Mouse (Mus musculus) CH12.LX (cell line): Measurements from ENCODE around the gene Aldh8a1. TPM values are rescaled to one million over a fixed set of nuclear protein-coding genes. Genes with fewer than 3 reads are reported as not detected.
A peak's percentile ranks its signal among the peaks of the same experiment; 100 is the strongest.

Experiments
- DNase-seq: peaks from one replicate; pipeline ENCODE4 v3.0.0-alpha.2; 2013; ENCODE audit errors: extremely low read depth
- H3K27ac ChIP-seq: 2 replicates; pipeline ENCODE4 v1.5.1; 2012; ENCODE audit warnings: low read depth, mild to moderate bottlenecking, control low read depth, moderate library complexity; ENCODE audit not compliant: insufficient read depth
- H3K27me3 ChIP-seq: replicated peaks from 2 replicates; pipeline ENCODE3; 2012; ENCODE audit warnings: inconsistent platforms
- H3K36me3 ChIP-seq, 2 experiments: replicated peaks in 1 of 2; 2 replicates each; pipeline versions ENCODE3 to v1.6.1; 2012; ENCODE audit warnings: inconsistent platforms in 1 of 2, low read length in 1 of 2, mild to moderate bottlenecking in 1 of 2, mixed read lengths in 1 of 2, moderate library complexity in 1 of 2; ENCODE audit not compliant: control insufficient read depth in 1 of 2, insufficient read depth in 1 of 2
- H3K4me1 ChIP-seq, 2 experiments: 2 replicates each; pipeline ENCODE4 v1.6.1; 2012; ENCODE audit warnings: inconsistent platforms in 1 of 2, moderate library complexity in 1 of 2; ENCODE audit not compliant: insufficient read depth in 2 of 2, control insufficient read depth in 1 of 2
- H3K4me2 ChIP-seq: 2 replicates; pipeline ENCODE4 v1.6.1; 2012; ENCODE audit warnings: low read depth, mild to moderate bottlenecking, control low read depth; ENCODE audit not compliant: poor library complexity, insufficient read depth, severe bottlenecking
- H3K4me3 ChIP-seq, 3 experiments: fragments of 150-350 bp in 1 of 3; sonication (generic) in 1 of 3; replicated peaks in 1 of 3; 2 replicates each; pipeline versions ENCODE3 to v1.5.1; 2011 to 2012; ENCODE audit warnings: low read depth in 2 of 3, low read length in 2 of 3, mild to moderate bottlenecking in 2 of 3, moderate library complexity in 2 of 3, control low read depth in 1 of 3, improper control_type of control experiment in 1 of 3, inconsistent platforms in 1 of 3, mixed read lengths in 1 of 3; ENCODE audit not compliant: poor library complexity in 1 of 3
- H3K79me2 ChIP-seq: replicated peaks from 2 replicates; pipeline ENCODE4 v1.6.1; 2012; ENCODE audit warnings: mild to moderate bottlenecking, moderate library complexity; ENCODE audit not compliant: control insufficient read depth, poor library complexity, insufficient read depth, severe bottlenecking; ENCODE audit errors: extremely low read depth
- H3K9ac ChIP-seq: 2 replicates; pipeline ENCODE4 v1.6.1; 2012; ENCODE audit warnings: low read depth, mild to moderate bottlenecking, control low read depth, moderate library complexity; ENCODE audit not compliant: insufficient read depth
- H3K9me3 ChIP-seq: replicated peaks from 2 replicates; pipeline ENCODE3; 2012; ENCODE audit warnings: low read length, inconsistent platforms, mixed read lengths
- BHLHE40 ChIP-seq: IDR thresholded peaks from 2 replicates; pipeline ENCODE4 v1.6.1; 2011; ENCODE audit warnings: mild to moderate bottlenecking, low read depth, low read length, improper control_type of control experiment
- CHD2 ChIP-seq: IDR thresholded peaks from 2 replicates; pipeline ENCODE4 v1.6.1; 2011; ENCODE audit warnings: low read length, improper control_type of control experiment
- E2F4 ChIP-seq: IDR thresholded peaks from 2 replicates; pipeline ENCODE4 v1.6.1; 2011; ENCODE audit warnings: low read depth, low read length, improper control_type of control experiment; ENCODE audit not compliant: insufficient replicate concordance
- EP300 ChIP-seq: IDR thresholded peaks from 2 replicates; pipeline ENCODE4 v1.6.1; 2011; ENCODE audit warnings: low read length, improper control_type of control experiment
- GABPA ChIP-seq: IDR thresholded peaks from 2 replicates; pipeline ENCODE4 v1.6.1; 2012; ENCODE audit warnings: low read depth, low read length, improper control_type of control experiment, inconsistent platforms; ENCODE audit not compliant: insufficient replicate concordance
- IRF4 ChIP-seq: IDR thresholded peaks from 2 replicates; pipeline ENCODE4 v1.6.1; 2014; ENCODE audit warnings: low read depth, mild to moderate bottlenecking, inconsistent platforms, low read length, improper control_type of control experiment
- MAX ChIP-seq: IDR thresholded peaks from 2 replicates; pipeline ENCODE4 v1.6.1; 2011; ENCODE audit warnings: low read length, improper control_type of control experiment
- MAZ ChIP-seq: IDR thresholded peaks from 2 replicates; pipeline ENCODE4 v1.6.1; 2012; ENCODE audit warnings: low read depth, mild to moderate bottlenecking, inconsistent platforms, low read length, improper control_type of control experiment, moderate library complexity
- MEF2A ChIP-seq: IDR thresholded peaks from 2 replicates; pipeline ENCODE4 v1.6.1; 2014; ENCODE audit warnings: low read depth, mild to moderate bottlenecking, inconsistent platforms, low read length, improper control_type of control experiment, borderline replicate concordance
- NELFE ChIP-seq: IDR thresholded peaks from 2 replicates; pipeline ENCODE4 v1.6.1; 2011; ENCODE audit warnings: low read depth, low read length, improper control_type of control experiment
- NRF1 ChIP-seq: IDR thresholded peaks from 2 replicates; pipeline ENCODE4 v1.6.1; 2014; ENCODE audit warnings: low read depth, mild to moderate bottlenecking, inconsistent platforms, low read length, improper control_type of control experiment, moderate library complexity
- TCF12 ChIP-seq: IDR thresholded peaks from 2 replicates; pipeline ENCODE4 v1.6.1; 2014; ENCODE audit warnings: low read depth, mild to moderate bottlenecking, inconsistent platforms, low read length, improper control_type of control experiment
- USF1 ChIP-seq: IDR thresholded peaks from 2 replicates; pipeline ENCODE4 v1.6.1; 2014; ENCODE audit warnings: low read depth, mild to moderate bottlenecking, inconsistent platforms, low read length, improper control_type of control experiment
- ZC3H11A ChIP-seq: IDR thresholded peaks from 2 replicates; pipeline ENCODE4 v1.6.1; 2012; ENCODE audit warnings: low read depth, mild to moderate bottlenecking, inconsistent platforms, low read length, improper control_type of control experiment
- ZKSCAN1 ChIP-seq: IDR thresholded peaks from 2 replicates; pipeline ENCODE4 v1.6.1; 2012; ENCODE audit warnings: low read depth, inconsistent platforms, low read length, improper control_type of control experiment, borderline replicate concordance
- ZMIZ1 ChIP-seq: IDR thresholded peaks from 2 replicates; pipeline ENCODE4 v1.6.1; 2012; ENCODE audit warnings: low read depth, mild to moderate bottlenecking, inconsistent platforms, low read length, improper control_type of control experiment
- ZNF384 ChIP-seq: IDR thresholded peaks from 2 replicates; pipeline ENCODE4 v1.6.1; 2012; ENCODE audit warnings: low read depth, low read length, improper control_type of control experiment, inconsistent platforms
- dilution Hi-C: fragments of 300-500 bp; cut with MboI; formaldehyde crosslinking; loops from 2 replicates; pipeline ENCODE4 v1.14.3; 2020; ENCODE audit warnings: low sequenced_read_pairs; ENCODE audit not compliant: extremely low pct_unique_long_range_greater_than_20kb, extremely low pct_ligation_motif_present
- in situ Hi-C: fragments of 300-500 bp; cut with MboI; formaldehyde crosslinking; loops from 3 replicates; pipeline ENCODE4 v1.14.3; 2019; ENCODE audit warnings: low sequenced_read_pairs, low pct_ligation_motif_present, low pct_unique_long_range_greater_than_20kb, mixed read lengths
- polyA plus RNA-seq: library from polyadenylated mRNA; unstranded; fragments of >175 nt; gene quantifications from 2 replicates; pipeline ENCODE4 v1.2.1, GENCODE M21; 2012; ENCODE audit warnings: low read depth; ENCODE audit not compliant: insufficient read length
- total RNA-seq, 2 experiments: library from RNA; depleted of rRNA; stranded (reverse); fragments of 300-350 nt in 1 of 2; fragments of >200 nt in 1 of 2; gene quantifications; 2 replicates each; pipeline ENCODE4 v1.2.3; 2012 to 2014

Gene Aldh8a1
- total and polyA plus RNA-seq, 3 experiments: 0.08 to 0.11 TPM; not detected in 1

DNA sequence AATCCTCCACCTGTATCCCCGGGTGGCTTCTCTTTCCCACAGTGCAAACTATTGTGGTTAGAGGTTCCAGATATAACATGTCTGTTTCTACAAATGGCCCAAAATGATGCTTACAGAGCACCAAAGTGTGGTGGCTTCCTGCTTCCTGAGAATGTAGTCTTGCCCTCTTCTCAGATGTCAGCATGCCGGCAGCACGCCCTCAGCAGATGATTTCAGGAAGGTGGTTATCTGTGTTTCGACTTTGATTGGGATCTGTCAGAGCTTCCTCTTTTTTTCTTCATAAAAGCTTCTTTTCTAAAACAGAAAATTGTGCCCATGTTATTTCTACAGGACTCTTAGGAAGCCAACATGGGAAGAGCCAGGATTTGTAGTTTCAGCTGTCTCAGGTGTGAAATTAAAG lies 13.8 kb upstream of the Aldh8a1 start:
- no peaks in the 10 kb centered on the region; the same call in 1 of the 2 replicates for H3K79me2 ChIP-seq
- H3K9ac ChIP-seq: no peak overlapping the region
- no peak overlapping the region for H3K4me3 ChIP-seq
- TF ChIP-seq GABPA (no peak), E2F4 (no peak), ZNF384 (no peak), ZMIZ1 (no peak), NELFE (no peak), BHLHE40 (peak; percentile 52), USF1 (no peak), IRF4 (no peak), MEF2A (peak; percentile 49; the same call in 1 of the 2 replicates), ZKSCAN1 (no peak), EP300 (0 out of 2 replicates have a peak, but pooled peaks have one; percentile 16)
- H3K4me1 ChIP-seq: peaks cover 3 to 62% of the 10 kb centered on the region in 2 experiments; a peak in 2 of 4 replicates
- DNase-seq: no peak
- H3K4me2 ChIP-seq: no peak overlapping the region
- dilution Hi-C loops: no loop called here
- no peaks in the 10 kb centered on the region for H3K9me3 ChIP-seq
- no peaks in the 10 kb centered on the region for H3K27me3 ChIP-seq
- H3K36me3 ChIP-seq: peaks cover 63 to 76% of the 10 kb centered on the region in 2 experiments
- in situ Hi-C loops: no loop called here
- no peak overlapping the region for H3K27ac ChIP-seq

DNA sequence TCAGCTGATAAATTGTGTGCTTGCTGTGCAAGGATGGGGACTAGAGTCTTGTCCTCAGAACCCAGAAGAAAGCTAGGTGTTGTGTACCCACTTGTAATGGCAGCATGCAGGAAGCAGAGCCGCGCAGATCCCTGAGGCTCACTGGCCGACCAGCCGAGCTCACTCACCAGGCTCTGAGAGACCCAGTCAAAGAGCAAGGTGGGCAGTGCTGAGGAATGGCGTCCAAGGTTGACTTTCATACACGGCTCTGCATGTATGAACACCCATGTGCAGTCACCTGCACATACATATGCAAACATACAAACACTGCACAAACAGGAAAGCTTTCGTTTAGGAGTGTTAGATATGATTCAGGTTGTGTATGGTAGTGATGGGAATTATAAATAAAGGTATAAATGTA lies 12.1 kb upstream of the Aldh8a1 start:
- peaks cover 67 to 79% of the 10 kb centered on the region in 2 experiments for H3K36me3 ChIP-seq
- TF ChIP-seq EP300 (no peak), MAX (no peak)
- no peaks in the 10 kb centered on the region for H3K27me3 ChIP-seq
- H3K79me2 ChIP-seq: no peaks in the 10 kb centered on the region; the same call in 1 of the 2 replicates
- H3K4me2 ChIP-seq: no peak overlapping the region
- H3K4me3 ChIP-seq: no peak overlapping the region
- dilution Hi-C loops: no loop called here
- peaks cover 3 to 78% of the 10 kb centered on the region in 2 experiments; a peak in 2 of 4 replicates for H3K4me1 ChIP-seq
- H3K9ac ChIP-seq: no peak overlapping the region
- DNase-seq: no peak
- no peaks in the 10 kb centered on the region for H3K9me3 ChIP-seq
- H3K27ac ChIP-seq: no peak overlapping the region
- in situ Hi-C loops: no loop called here

DNA sequence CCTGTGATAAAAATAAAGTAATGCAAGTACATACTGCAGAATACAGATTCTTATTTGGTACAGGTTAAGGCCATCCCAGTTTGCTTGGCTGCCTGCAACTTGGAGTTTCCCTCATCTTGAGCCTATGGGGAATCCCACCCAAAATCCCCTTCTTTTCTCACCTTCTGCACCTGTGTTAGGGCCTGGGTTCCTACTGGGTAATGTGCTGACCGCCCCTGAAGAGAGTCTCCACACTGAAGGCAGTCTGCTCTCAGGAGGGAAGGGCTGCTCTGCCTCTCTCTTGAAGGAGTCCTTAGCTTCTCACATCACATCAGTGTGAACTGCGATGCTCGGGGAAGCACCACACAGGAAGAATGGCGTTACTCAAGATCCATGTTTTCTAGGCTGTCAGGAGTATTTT lies 11.2 kb upstream of the Aldh8a1 start:
- dilution Hi-C loops (no loop called here), in situ Hi-C loops (no loop called here)
- Histone ChIP-seq H3K36me3 (peaks cover 62 to 75% of the 10 kb centered on the region in 2 experiments), H3K79me2 (no peaks in the 10 kb centered on the region; the same call in 1 of the 2 replicates), H3K4me2 (no peak overlapping the region), H3K27ac (peak overlapping the region; percentile 58; the same call in 1 of the 2 replicates), H3K9ac (no peak overlapping the region), H3K27me3 (no peaks in the 10 kb centered on the region), H3K4me1 (peaks cover 3 to 81% of the 10 kb centered on the region in 2 experiments; a peak in 2 of 4 replicates), H3K4me3 (no peak overlapping the region), H3K9me3 (no peaks in the 10 kb centered on the region)
- DNase-seq: peak; percentile 48
- TF ChIP-seq NRF1 (no peak), ZNF384 (no peak), TCF12 (peak; percentile 61; the same call in 1 of the 2 replicates), ZC3H11A (no peak), MAX (no peak), MAZ (no peak), CHD2 (no peak), BHLHE40 (no peak)
